In the genomic region with DNA sequence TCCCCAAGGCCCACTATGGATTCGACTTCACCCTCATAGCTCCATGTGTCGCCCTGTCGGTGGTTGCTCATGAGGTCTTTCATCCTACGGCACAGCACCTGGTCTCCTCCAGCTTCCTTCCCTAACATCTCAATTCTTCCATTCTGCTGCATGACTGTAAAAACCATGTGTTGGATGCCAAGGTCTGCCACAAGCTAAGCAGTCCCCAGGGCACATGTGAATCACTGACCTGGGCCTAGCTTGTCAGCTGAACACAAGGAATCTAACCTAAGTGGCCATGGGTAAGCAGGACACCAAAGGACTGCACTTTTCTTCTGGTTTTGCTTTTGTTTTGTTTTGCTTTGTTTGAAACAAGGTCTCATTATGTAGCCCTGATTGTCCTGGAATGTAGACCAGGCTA, we compare ENCODE assay signal across 20 mouse cellular contexts.
DNase-seq lines count a peak whose midpoint lies in the region; ATAC-seq and TF ChIP-seq lines count a peak whose summit lies in the region.
"Had no signal": no experiment of that assay in that cellular context is flagged by ENCODE, and none has a peak within 500 bp of the region (broad histone marks: within the 10 kb centered on the region; RNA-seq: fewer than 3 reads in every experiment).

No protein-coding gene starts in this region.

- peak; percentile 81 for DNase-seq in heart, adult 11 months
- no peak for DNase-seq in heart, adult 9 months (ENCODE audit: low spot score in 2 of 2)
- DNase-seq in 3134 (ENCODE audit: extremely low read depth, insufficient read length, low spot score) (peak; percentile 54), Patski (ENCODE audit: low read depth, low spot score) (no peak)
- no peak for DNase-seq in cerebellum, adult 9-11 months
- DNase-seq: adrenal gland, adult 2 months; adrenal gland, postnatal 10 days; adrenal gland, postnatal 25 days; B cell, adult 2 months; cerebellum, adult 11 months; cerebellum, adult 18-20 months; cerebellum, adult 8-10 months; cerebellum, postnatal 10 days; cerebellum, postnatal 25 days; forebrain, postnatal 0 days had no signal

- POLR2A ChIA-PET in Patski (lab: Charles Lee) = no interaction called here

- no peak for TF ChIP-seq CTCF in Patski (IDR thresholded peaks at IDR 0.05)

- CTCF ChIA-PET in Patski (lab: Charles Lee) = no interaction called here

- ATAC-seq in Patski = peak; percentile 74
- ATAC-seq: CD4-positive, CD25-positive, alpha-beta regulatory T cell, adult 4 months; forebrain, embryonic 13.5 days; forebrain, embryonic 15.5 days; forebrain, postnatal 0 days had no signal

- in situ Hi-C loops in Patski (cut with MboI; ENCODE audit: low pct_unique_long_range_greater_than_20kb) = no loop called here

- no peaks in the 10 kb centered on the region for H3K27me3 ChIP-seq in Patski
- H3K27me3 ChIP-seq: CH12.LX; embryonic facial prominence, embryonic 12.5 days; forebrain, embryonic 13.5 days; forebrain, embryonic 15.5 days had no signal

Comparison
In these comparisons a context has a peak if more than half of its experiments do, and no peak if none do; other contexts are left out.
1. DNase-seq: peak in heart, adult 11 months (single experiment) and 3134 (single experiment); none in heart, adult 9 months (0 of 2), Patski (single experiment) and cerebellum, adult 9-11 months (single experiment).